Mouse (Mus musculus) spleen, postnatal 4 days (tissue): ENCODE measurements around the gene Bclaf1.

Source experiments
- DNase-seq, 2 experiments: peaks; one replicate each; pipeline ENCODE4 v3.0.0; 2022; ENCODE audit warnings: low spot score in 2 of 2

The Bclaf1 gene

DNA sequence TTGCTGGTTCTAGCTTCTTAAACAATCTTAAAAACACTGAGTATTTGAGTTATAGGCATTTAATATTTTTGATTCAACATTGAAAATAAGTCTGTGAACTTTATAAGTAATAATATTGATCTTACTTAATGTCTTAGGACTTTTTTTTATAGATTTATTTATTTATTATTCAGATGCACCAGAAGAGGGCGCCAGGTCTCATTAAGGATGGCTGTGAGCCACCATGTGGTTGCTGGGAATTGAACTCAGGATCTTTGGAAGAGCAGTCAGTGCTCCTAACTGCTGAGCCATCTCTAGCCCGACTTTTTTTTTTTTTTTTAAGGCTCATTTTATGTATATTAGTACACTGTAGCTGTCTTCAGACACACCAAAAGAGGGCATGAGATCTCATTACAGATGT, 2.5 kb downstream of the Bclaf1 start:
- no peak for DNase-seq

DNA sequence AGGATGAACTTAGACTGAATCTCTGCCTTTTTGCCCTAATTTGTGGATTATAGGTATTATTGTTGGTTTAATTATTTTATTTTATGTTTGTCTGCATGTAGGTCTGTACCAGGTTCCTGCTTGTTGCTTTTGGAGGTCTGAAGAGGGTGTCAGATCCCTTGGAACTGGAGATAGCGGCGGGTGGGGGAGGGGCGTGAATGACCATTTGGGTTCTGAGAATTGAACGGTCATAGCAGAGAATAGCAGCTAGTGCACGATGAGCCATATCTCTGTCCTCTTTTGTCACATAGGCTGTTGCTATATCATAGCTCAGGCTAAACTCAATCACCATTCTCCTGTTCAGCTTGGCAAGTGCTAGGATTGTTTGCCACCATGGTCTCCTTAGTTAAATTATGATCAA, 5.2 kb downstream of the Bclaf1 start:
- DNase-seq = no peak

GRCm38 (mm10) chr10:20326226-20326625, 14.0 kb downstream of the Bclaf1 start:
- DNase-seq = no peak

- no peak for DNase-seq
These were observed 19.0 kb downstream of the Bclaf1 start for GRCm38 (mm10) chr10:20331262-20331661.

GRCm38 (mm10) chr10:20337872-20338271, 25.6 kb downstream of the Bclaf1 start:
- DNase-seq = no peak

DNA sequence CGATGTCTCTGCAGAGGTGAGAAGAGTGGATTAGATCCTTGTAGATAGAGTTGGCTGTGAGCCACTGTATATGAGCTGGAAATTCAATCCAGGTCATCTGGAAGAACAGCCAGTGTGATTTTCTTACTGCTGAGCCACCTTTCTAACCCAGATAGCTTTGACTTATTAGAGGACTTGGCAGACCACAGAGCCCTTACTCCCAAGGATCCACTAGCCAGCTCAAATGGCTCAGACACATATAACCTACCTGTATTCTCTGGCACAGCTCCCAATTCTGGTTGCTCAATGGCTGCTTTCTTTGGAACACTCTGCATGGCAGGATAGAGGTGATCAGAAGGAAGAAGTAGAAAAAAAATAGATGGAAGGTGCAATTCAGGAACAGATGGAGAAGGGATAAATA, 33.5 kb downstream of the Bclaf1 start:
- no peak for DNase-seq

- peak; percentile 95 to 98 for DNase-seq
These were observed 35.3 kb downstream of the Bclaf1 start, which contains the start of gene Mtfr2 for GRCm38 (mm10) chr10:20347285-20348214. Mtfr2 (plus strand) TSS chr10:20347770.

GRCm38 (mm10) chr10:20348894-20349293, 36.6 kb downstream of the Bclaf1 start:
- DNase-seq = no peak

DNA sequence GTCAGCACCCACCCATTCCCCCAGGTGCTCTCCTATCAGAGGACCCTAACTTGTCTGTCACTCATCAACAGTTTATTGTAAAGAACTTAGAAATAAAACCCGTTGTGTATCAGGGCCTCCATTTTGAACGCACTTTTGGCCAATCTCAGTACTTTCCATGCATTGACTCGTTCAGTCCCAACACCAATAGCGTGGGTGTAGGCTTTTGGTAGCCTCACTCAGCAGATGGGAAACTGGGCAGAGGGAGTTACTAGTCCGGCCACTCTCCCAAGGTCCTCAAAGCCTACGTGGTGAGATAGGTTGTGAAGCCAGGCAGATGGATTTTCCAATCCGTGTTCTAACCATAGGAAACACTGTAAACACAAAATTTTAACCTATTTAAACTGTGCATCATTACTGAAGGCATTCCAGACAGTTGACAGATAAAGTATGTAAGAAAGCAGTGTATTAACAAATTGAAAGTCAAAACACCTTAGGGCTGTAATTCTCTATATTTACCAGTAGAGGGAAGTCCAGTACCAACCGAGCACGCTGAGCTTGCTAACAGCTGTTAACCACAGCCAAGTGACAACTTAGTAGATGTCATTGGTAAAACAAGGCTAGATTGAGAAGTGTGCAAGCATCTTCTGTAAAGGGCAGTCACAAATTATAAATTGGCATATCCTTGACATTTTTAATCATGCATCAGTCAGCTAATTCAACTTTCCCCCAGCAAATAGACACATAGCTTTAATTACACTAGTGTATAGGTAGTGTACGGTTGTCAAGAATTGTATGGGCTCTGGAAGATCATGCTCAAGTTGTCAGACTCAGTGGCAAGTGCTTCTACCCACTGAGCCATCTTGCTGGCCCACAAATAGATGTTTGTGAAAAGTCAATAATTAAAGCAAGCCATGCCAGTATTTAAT, 49.5 kb downstream of the Bclaf1 start:
- DNase-seq = no peak

DNA sequence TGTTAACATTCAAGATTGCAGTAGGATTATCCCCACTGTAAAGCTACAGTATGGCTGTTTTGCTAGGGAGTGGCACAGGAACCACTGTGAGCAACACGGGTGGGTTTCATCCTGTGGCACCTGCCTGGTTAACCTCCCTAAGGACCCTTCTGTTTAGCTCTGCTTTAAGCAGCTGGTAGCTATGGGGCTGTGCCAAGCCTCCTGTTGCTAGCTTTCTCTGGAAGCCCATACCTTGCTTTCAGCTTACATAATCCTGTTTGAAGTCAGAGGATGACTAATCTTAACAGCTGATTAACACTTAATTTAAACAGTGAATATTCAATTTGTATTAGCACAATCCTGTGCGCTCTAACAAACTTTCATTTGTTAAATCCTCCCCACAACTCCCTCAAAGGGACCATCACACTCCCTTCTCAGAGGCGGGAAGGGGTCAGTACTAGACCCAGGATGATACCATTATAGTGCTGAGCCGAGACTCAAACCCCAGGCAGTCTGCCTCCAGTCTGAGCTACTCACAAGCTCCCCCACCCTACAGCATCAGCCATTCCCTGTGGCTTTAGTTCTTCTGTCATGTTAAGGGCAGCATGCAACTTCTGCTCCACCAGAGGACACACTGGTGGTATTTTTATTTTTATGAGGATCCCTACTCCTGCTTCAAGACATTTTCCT, 50.3 kb downstream of the Bclaf1 start:
- DNase-seq = no peak

GRCm38 (mm10) chr10:20372046-20372445, 59.8 kb downstream of the Bclaf1 start:
- no peak for DNase-seq

DNA sequence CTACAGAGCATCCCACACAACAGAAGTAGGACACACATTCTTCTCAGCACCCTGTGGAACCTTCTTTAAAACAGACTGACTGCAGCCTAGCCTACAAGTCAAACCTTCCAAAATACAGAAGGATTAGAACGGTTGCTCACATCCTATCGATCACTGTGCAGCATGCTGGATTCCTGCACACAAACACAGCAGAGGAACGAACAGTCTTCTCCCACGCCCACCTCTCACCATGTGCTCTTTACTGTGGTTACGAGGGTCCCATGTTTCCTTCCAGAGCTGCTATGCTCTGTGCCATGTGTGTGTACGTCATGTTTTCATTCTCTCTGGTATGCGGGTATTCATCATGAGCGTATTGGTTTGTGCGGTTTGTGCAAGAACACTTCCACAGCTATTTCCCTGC, 65.4 kb downstream of the Bclaf1 start:
- no peak for DNase-seq

DNA sequence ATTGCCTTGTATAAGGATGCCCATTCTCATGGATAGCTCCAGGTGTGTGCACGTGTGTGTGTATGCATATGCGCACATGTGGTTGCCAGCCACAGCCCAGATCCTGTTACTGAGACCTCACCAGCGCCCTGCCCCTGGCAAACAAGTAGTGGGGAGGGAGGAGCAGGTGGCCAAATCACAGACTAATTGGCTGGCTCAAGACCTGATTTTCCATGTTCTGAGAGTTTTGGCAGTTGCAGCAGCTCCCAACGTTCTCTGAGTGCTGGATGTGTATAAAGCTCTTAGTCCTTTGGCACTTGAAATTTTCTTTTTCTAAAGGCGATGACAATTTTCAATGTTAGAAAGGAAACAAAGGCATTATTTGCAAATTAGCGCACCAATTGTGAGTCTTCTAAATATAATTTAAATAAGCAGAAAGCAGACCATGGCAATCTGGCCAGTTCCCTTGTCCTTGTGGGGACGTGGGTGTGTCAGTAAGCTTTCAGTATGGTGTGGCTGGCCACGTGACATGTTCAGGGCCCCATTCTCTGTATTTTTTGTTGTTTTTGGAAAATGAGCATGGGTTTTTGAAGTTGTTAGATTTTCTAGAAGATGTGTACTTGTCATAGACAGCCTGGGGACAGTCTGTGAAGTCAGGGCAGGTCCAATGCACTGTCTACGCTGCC, 66.9 kb downstream of the Bclaf1 start:
- no peak for DNase-seq

- no peak for DNase-seq
These were observed 68.5 kb downstream of the Bclaf1 start for GRCm38 (mm10) chr10:20380798-20381197.

DNA sequence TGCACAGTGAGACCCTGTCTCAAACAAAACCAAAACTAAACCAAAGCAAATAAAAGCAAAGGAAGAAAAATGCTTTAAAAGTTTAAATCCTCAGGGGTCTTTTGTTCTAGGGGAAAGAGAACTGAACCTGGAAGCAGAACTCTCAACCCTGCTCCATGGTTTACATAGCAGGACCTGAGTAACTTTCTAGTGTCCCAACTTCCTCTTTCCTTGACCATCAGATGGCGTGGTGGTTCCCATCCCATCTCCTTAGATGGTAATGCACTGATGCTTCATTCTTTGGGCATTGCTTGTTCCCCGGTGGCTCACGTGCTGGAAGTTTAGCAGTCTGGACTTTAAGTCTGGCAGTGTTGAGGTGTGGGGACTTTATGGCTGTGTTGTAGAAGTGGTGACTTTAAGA, 69.1 kb downstream of the Bclaf1 start:
- no peak for DNase-seq

GRCm38 (mm10) chr10:20382807-20383419, 70.6 kb downstream of the Bclaf1 start:
- DNase-seq = no peak

GRCm38 (mm10) chr10:20390568-20390967, 78.3 kb downstream of the Bclaf1 start:
- no peak for DNase-seq
